Mouse (Mus musculus) stomach, embryonic 15.5 days (tissue): ENCODE data around the gene Dpf3. TPM values are rescaled to one million over a fixed set of nuclear protein-coding genes. Genes with fewer than 3 reads are reported as not detected.

Experiments used
- ATAC-seq: fragments of 200-750 bp; cut with Nextera tagmentation; 2 replicates; pipeline ENCODE4 v1.8.0; 2017; ENCODE audit warnings: low read depth, moderate number of reproducible peaks, moderate TSS enrichment; ENCODE audit not compliant: insufficient read depth, low FRiP score
- H3K27ac ChIP-seq: fragments of 300-500 bp; sonication (generic); 2 replicates; pipeline ENCODE4 v1.5.1; 2015; ENCODE audit warnings: mild to moderate bottlenecking, inconsistent platforms
- H3K27me3 ChIP-seq: fragments of 300-500 bp; sonication (generic); replicated peaks from 2 replicates; pipeline ENCODE4 v1.6.1; 2015; ENCODE audit warnings: inconsistent platforms
- H3K36me3 ChIP-seq: fragments of 300-500 bp; sonication (generic); 2 replicates; pipeline ENCODE4 v1.6.1; 2015; ENCODE audit warnings: inconsistent platforms
- H3K4me1 ChIP-seq: fragments of 300-500 bp; sonication (generic); 2 replicates; pipeline ENCODE4 v1.6.1; 2015; ENCODE audit warnings: inconsistent platforms
- H3K4me2 ChIP-seq: fragments of 300-500 bp; sonication (generic); 2 replicates; pipeline ENCODE4 v1.6.1; 2015; ENCODE audit warnings: mild to moderate bottlenecking, inconsistent platforms
- H3K4me3 ChIP-seq: fragments of 300-500 bp; sonication (generic); replicated peaks from 2 replicates; pipeline ENCODE4 v1.5.1; 2015; ENCODE audit warnings: inconsistent platforms
- H3K9ac ChIP-seq: fragments of 300-500 bp; sonication (generic); 2 replicates; pipeline ENCODE4 v1.6.1; 2015; ENCODE audit warnings: inconsistent platforms
- H3K9me3 ChIP-seq: fragments of 300-500 bp; sonication (generic); 2 replicates; pipeline ENCODE4 v1.6.1; 2016; ENCODE audit warnings: inconsistent platforms
- WGBS: fragments of 180-500 bp; shearing (Covaris S2); methylation state at CpG from one replicate; pipeline ENCODE4 v1.1.7; 2015; 5-methylcytosine and 5-hydroxymethylcytosine counted together
- polyA plus RNA-seq: library from polyadenylated mRNA; unstranded; fragments of >200 nt; fragmentation: Nextera tagmentation; extraction: Ambion mirVana; gene quantifications from 2 replicates; pipeline ENCODE4 v1.2.1, GENCODE M21; 2015

Dpf3 gene
- polyA plus RNA-seq, 1 experiment from 2014 or later: 4.6 TPM

DNA sequence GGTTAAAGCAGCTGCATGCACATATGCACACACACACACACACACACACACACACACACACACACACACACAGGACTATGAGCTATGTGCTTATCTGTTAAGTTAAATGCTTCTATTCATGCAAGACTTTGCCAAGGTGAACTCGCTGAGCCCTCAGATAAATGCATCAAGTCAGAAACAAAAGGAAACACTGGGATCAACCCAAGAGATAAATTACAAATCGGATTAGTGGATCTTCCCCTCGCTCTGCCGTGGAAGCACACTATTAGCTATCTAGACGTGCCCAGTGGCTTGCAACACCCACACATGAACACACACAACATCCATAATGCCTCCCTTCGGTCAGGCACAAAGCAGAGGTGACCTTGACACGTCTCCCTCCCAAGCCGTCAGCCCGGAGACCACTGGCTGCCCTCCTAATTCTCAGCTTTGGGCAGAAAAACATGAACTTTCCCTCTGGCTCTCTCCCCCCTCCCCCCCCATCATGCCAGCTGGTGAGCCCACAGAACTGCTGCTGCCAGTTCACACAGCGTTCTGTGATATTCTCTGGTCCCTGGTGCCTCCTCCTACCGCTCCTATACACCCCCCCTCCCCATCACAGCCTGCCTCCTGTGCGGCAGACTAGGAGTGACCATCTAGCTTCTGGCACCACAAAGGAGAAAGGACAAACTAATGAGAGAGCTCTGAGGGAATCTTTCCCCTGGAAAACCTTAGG, 317.9 kb downstream of the Dpf3 start:
- Histone ChIP-seq H3K4me2 (no peak overlapping the region), H3K9ac (no peak overlapping the region), H3K27ac (no peak overlapping the region), H3K27me3 (no peaks in the 10 kb centered on the region), H3K36me3 (no peaks in the 10 kb centered on the region), H3K4me1 (peaks cover 5% of the 10 kb centered on the region; the same call in 1 of the 2 replicates), H3K4me3 (no peak overlapping the region), H3K9me3 (no peaks in the 10 kb centered on the region)
- 34% methylated on average over 12 of the region's 12 CpGs for WGBS
- ATAC-seq: no peak

DNA sequence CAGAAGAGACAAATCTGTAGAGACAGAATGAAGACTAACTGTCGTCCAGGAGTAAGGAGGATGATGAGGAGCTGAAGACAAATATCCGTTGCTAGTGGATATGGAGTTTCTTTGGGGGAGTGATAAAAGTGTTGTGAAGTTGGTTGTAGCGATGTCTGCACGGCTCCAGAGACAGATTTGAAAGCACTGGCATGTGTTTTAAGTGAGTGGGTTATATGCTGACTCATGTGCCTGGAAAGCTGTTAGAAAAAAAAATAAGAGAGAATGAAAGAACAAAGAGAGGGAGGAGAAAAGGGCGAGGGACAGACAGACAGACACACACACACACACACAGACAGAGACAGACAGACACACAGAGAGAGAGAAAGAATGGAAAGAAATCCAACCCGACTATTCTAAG, 319.2 kb downstream of the Dpf3 start:
- H3K4me1 ChIP-seq: peaks cover 5% of the 10 kb centered on the region; the same call in 1 of the 2 replicates
- H3K27ac ChIP-seq: no peak overlapping the region
- WGBS: 71% methylated on average over 6 of the region's 6 CpGs
- H3K4me2 ChIP-seq: no peak overlapping the region
- ATAC-seq: no peak
- no peaks in the 10 kb centered on the region for H3K27me3 ChIP-seq
- no peaks in the 10 kb centered on the region for H3K36me3 ChIP-seq
- H3K9ac ChIP-seq: no peak overlapping the region
- no peaks in the 10 kb centered on the region for H3K9me3 ChIP-seq
- no peak overlapping the region for H3K4me3 ChIP-seq

DNA sequence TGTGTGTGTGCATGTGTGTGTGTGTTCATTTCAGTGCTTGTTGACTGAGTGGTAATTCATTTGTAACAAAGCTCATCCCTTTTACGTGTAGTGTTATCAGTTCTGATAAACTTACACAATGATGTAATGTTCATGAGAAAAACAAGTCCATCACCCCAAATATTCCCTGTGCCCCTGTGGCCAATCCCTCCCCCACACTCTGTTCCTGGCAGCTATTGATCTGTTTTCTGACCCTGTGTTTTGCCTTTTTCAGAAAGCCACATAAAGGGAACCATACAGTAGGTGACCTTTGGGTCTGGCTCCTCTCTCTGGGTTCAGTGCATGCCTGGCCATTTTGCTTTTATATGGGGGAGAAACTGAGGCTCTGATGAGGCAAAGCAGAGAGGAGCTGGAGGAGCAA, 322.5 kb downstream of the Dpf3 start:
- Histone ChIP-seq H3K27me3 (no peaks in the 10 kb centered on the region), H3K4me3 (no peak overlapping the region), H3K36me3 (no peaks in the 10 kb centered on the region), H3K27ac (no peak overlapping the region), H3K4me1 (peaks cover 5% of the 10 kb centered on the region; the same call in 1 of the 2 replicates), H3K9ac (no peak overlapping the region), H3K4me2 (no peak overlapping the region), H3K9me3 (no peaks in the 10 kb centered on the region)
- WGBS: 50% methylated on average over 1 of the region's 1 CpGs
- ATAC-seq: no peak

Other genes starting within 250 kb of the Dpf3 start
- gene Dcaf4, start 32.8 kb upstream of the Dpf3 start, polyA plus RNA-seq: 31.5 and 34.5 TPM in 2 replicates
- 13.8 and 15.6 TPM in 2 replicates for gene Zfyve1, start 109.5 kb upstream of the Dpf3 start, polyA plus RNA-seq
- gene Rbm25, start 143.5 kb upstream of the Dpf3 start, polyA plus RNA-seq: 229 and 239 TPM in 2 replicates
- 66.3 and 68.8 TPM in 2 replicates for gene Psen1, start 200.4 kb upstream of the Dpf3 start, polyA plus RNA-seq